Mouse (Mus musculus) MEL (cell line): ENCODE measurements at regions not wholly inside any gene's neighbourhood (a gene's known extent, or its start where the extent isn't known, plus 50 kb on each side); places are given as distances from the start of the nearest gene placed in this dataset.

Experiments
- CTCF ChIP-seq, 3 experiments: IDR thresholded peaks in 2 of 3; conservative IDR thresholded peaks in 1 of 3; 2 replicates each; pipeline ENCODE4 v1.5.1; 2011 to 2012; ENCODE audit warnings: low read length in 3 of 3, low read depth in 2 of 3, mild to moderate bottlenecking in 2 of 3, improper control_type of control experiment in 1 of 3, inconsistent platforms in 1 of 3, mixed read lengths in 1 of 3, moderate library complexity in 1 of 3; ENCODE audit not compliant: control insufficient read depth in 1 of 3, insufficient read depth in 1 of 3, poor library complexity in 1 of 3, severe bottlenecking in 1 of 3
- ETS1 ChIP-seq: IDR thresholded peaks from 2 replicates; pipeline ENCODE4 v1.6.1; 2012; ENCODE audit warnings: low read depth, mild to moderate bottlenecking, inconsistent platforms, low read length, improper control_type of control experiment, moderate library complexity
- POLR2A ChIP-seq, 2 experiments: IDR thresholded peaks; 2 replicates each; pipeline ENCODE4 v1.6.1; 2011 to 2012; ENCODE audit warnings: low read length in 2 of 2, mild to moderate bottlenecking in 2 of 2, control low read depth in 1 of 2, improper control_type of control experiment in 1 of 2, low read depth in 1 of 2, moderate library complexity in 1 of 2; ENCODE audit not compliant: control insufficient read depth in 1 of 2, insufficient read depth in 1 of 2, poor library complexity in 1 of 2

- TF ChIP-seq POLR2A (IDR thresholded peaks at IDR 0.05; ENCODE audit: control insufficient read depth in 1 of 2, insufficient read depth in 1 of 2, low read depth in 1 of 2, low read length in 2 of 2, poor library complexity in 1 of 2), result no peak
- TF ChIP-seq ETS1, result no peak
- no peak for TF ChIP-seq CTCF (IDR thresholded peaks at IDR 0.05 in 2 of 3, conservative IDR thresholded peaks at IDR 0.05 in 1 of 3; ENCODE audit: control insufficient read depth in 1 of 3, insufficient read depth in 1 of 3, low read depth in 2 of 3, low read length in 3 of 3, poor library complexity in 1 of 3, severe bottlenecking in 1 of 3)
These were observed 262.2 kb upstream of the Erbb4 start for GRCm38 (mm10) chr1:69370078-69370477.
